Mouse (Mus musculus): ENCODE measurements around the gene Pik3r4. TPM values are rescaled to one million over a fixed set of nuclear protein-coding genes. Genes with fewer than 3 reads are reported as not detected.

The Pik3r4 gene
- polyA plus RNA-seq, 1 experiment from 2014 or later: 22.7 TPM

GRCm38 (mm10) chr9:105670916-105671315 lies 28.1 kb downstream of the Pik3r4 start:
- Histone ChIP-seq H3K4me3 (no peak overlapping the region), H3K27me3 (no peaks in the 10 kb centered on the region), H3K27ac (no peak overlapping the region), H3K4me1 (no peaks in the 10 kb centered on the region), H3K4me2 (replicated peaks) (no peak overlapping the region), H3K9me3 (no peaks in the 10 kb centered on the region), H3K36me3 (peaks cover 59% of the 10 kb centered on the region), H3K9ac (no peak overlapping the region)
- WGBS: 93% methylated on average over 4 of the region's 4 CpGs
- no peak for ATAC-seq (ENCODE audit: low FRiP score, low read depth)

GRCm38 (mm10) chr9:105672032-105672431 lies 29.3 kb downstream of the Pik3r4 start:
- Histone ChIP-seq H3K9me3 (no peaks in the 10 kb centered on the region), H3K36me3 (peaks cover 64% of the 10 kb centered on the region), H3K4me1 (no peaks in the 10 kb centered on the region), H3K9ac (no peak overlapping the region), H3K27ac (no peak overlapping the region), H3K4me2 (replicated peaks) (no peak overlapping the region), H3K4me3 (no peak overlapping the region), H3K27me3 (no peaks in the 10 kb centered on the region)
- 73% methylated on average over 2 of the region's 2 CpGs for WGBS
- ATAC-seq (ENCODE audit: low FRiP score, low read depth): no peak

GRCm38 (mm10) chr9:105675941-105676340 lies 33.2 kb downstream of the Pik3r4 start:
- Histone ChIP-seq H3K27me3 (no peaks in the 10 kb centered on the region), H3K27ac (no peak overlapping the region), H3K4me1 (no peaks in the 10 kb centered on the region), H3K9me3 (no peaks in the 10 kb centered on the region), H3K4me2 (replicated peaks) (no peak overlapping the region), H3K9ac (no peak overlapping the region), H3K4me3 (no peak overlapping the region), H3K36me3 (peaks cover 67% of the 10 kb centered on the region)
- 88% methylated on average over 11 of the region's 11 CpGs for WGBS
- no peak for ATAC-seq (ENCODE audit: low FRiP score, low read depth)

GRCm38 (mm10) chr9:105681386-105681785 lies 38.6 kb downstream of the Pik3r4 start:
- Histone ChIP-seq H3K36me3 (peaks cover 86% of the 10 kb centered on the region), H3K4me1 (no peaks in the 10 kb centered on the region), H3K9ac (no peak overlapping the region), H3K4me2 (replicated peaks) (no peak overlapping the region), H3K27ac (no peak overlapping the region), H3K9me3 (no peaks in the 10 kb centered on the region), H3K4me3 (no peak overlapping the region), H3K27me3 (no peaks in the 10 kb centered on the region)
- WGBS: 93% methylated on average over 7 of the region's 7 CpGs
- ATAC-seq (ENCODE audit: low FRiP score, low read depth): no peak

GRCm38 (mm10) chr9:105684549-105685165 lies 41.9 kb downstream of the Pik3r4 start:
- no peak for ATAC-seq (ENCODE audit: low FRiP score, low read depth)
- WGBS: 92% methylated on average over 13 of the region's 13 CpGs
- H3K36me3 ChIP-seq: peaks cover 84% of the 10 kb centered on the region

GRCm38 (mm10) chr9:105689485-105689884 lies 46.7 kb downstream of the Pik3r4 start:
- H3K36me3 ChIP-seq: peaks cover 53% of the 10 kb centered on the region
- H3K27me3 ChIP-seq: no peaks in the 10 kb centered on the region
- H3K9me3 ChIP-seq: no peaks in the 10 kb centered on the region
- no peak overlapping the region for H3K4me3 ChIP-seq
- H3K4me1 ChIP-seq: no peaks in the 10 kb centered on the region
- no peak for ATAC-seq (ENCODE audit: low FRiP score, low read depth)
- no peak overlapping the region for H3K9ac ChIP-seq
- no peak overlapping the region for H3K27ac ChIP-seq
- 67% methylated on average over 7 of the region's 7 CpGs for WGBS
- H3K4me2 ChIP-seq (replicated peaks): no peak overlapping the region

More at GRCm38 (mm10) chr9:105684549-105685165, 41.9 kb downstream of the Pik3r4 start:
- no peaks in the 10 kb centered on the region for H3K9me3 ChIP-seq
- H3K4me1 ChIP-seq: no peaks in the 10 kb centered on the region
- H3K9ac ChIP-seq: no peak overlapping the region
- no peak overlapping the region for H3K4me3 ChIP-seq
- no peak overlapping the region for H3K27ac ChIP-seq
- no peak overlapping the region for H3K4me2 ChIP-seq (replicated peaks)
- no peaks in the 10 kb centered on the region for H3K27me3 ChIP-seq

GRCm38 (mm10) chr9:105692472-105692871 lies 49.7 kb downstream of the Pik3r4 start:
- no peak overlapping the region for H3K27ac ChIP-seq
- H3K4me1 ChIP-seq: no peaks in the 10 kb centered on the region
- 95% methylated on average over 14 of the region's 14 CpGs for WGBS
- no peaks in the 10 kb centered on the region for H3K27me3 ChIP-seq
- H3K36me3 ChIP-seq: peaks cover 23% of the 10 kb centered on the region
- no peak overlapping the region for H3K4me3 ChIP-seq
- no peak for ATAC-seq (ENCODE audit: low FRiP score, low read depth)
- H3K4me2 ChIP-seq (replicated peaks): no peak overlapping the region
- H3K9ac ChIP-seq: no peak overlapping the region
- no peaks in the 10 kb centered on the region for H3K9me3 ChIP-seq

- Histone ChIP-seq H3K27ac (no peak overlapping the region), H3K27me3 (no peaks in the 10 kb centered on the region), H3K36me3 (peaks cover 17% of the 10 kb centered on the region), H3K9me3 (no peaks in the 10 kb centered on the region), H3K4me1 (peaks cover 5% of the 10 kb centered on the region; the same call in 1 of the 2 replicates), H3K4me3 (no peak overlapping the region), H3K9ac (no peak overlapping the region), H3K4me2 (replicated peaks) (no peak overlapping the region)
- ATAC-seq (ENCODE audit: low FRiP score, low read depth): no peak
- 89% methylated on average over 9 of the region's 9 CpGs for whole genome bisulfite sequencing
Measured at GRCm38 (mm10) chr9:105693056-105693455, 50.3 kb downstream of the Pik3r4 start.

GRCm38 (mm10) chr9:105693854-105694253 lies 51.1 kb downstream of the Pik3r4 start:
- peak; percentile 69 for ATAC-seq (ENCODE audit: low FRiP score, low read depth)
- H3K4me2 ChIP-seq (replicated peaks): no peak overlapping the region

GRCm38 (mm10) chr9:105696818-105697564 lies 54.2 kb downstream of the Pik3r4 start:
- Histone ChIP-seq H3K4me3 (no peak overlapping the region), H3K4me2 (replicated peaks) (no peak overlapping the region), H3K9me3 (no peaks in the 10 kb centered on the region), H3K4me1 (peaks cover 16% of the 10 kb centered on the region), H3K36me3 (no peaks in the 10 kb centered on the region), H3K27ac (no peak overlapping the region), H3K27me3 (no peaks in the 10 kb centered on the region), H3K9ac (no peak overlapping the region)
- WGBS: 90% methylated on average over 7 of the region's 7 CpGs
- no peak for ATAC-seq (ENCODE audit: low FRiP score, low read depth)

More at GRCm38 (mm10) chr9:105693854-105694253, 51.1 kb downstream of the Pik3r4 start:
- Histone ChIP-seq H3K9ac (no peak overlapping the region), H3K27ac (no peak overlapping the region), H3K4me1 (peaks cover 13% of the 10 kb centered on the region), H3K36me3 (peaks cover 9% of the 10 kb centered on the region), H3K9me3 (no peaks in the 10 kb centered on the region), H3K27me3 (no peaks in the 10 kb centered on the region), H3K4me3 (no peak overlapping the region)
- 3% methylated on average over 5 of the region's 5 CpGs for WGBS

GRCm38 (mm10) chr9:105697764-105698396 lies 55.1 kb downstream of the Pik3r4 start:
- Histone ChIP-seq H3K9ac (no peak overlapping the region), H3K4me2 (replicated peaks) (no peak overlapping the region), H3K27ac (peak overlapping the region; percentile 28; the same call in 1 of the 2 replicates), H3K4me1 (peaks cover 16% of the 10 kb centered on the region), H3K27me3 (no peaks in the 10 kb centered on the region), H3K36me3 (no peaks in the 10 kb centered on the region), H3K4me3 (no peak overlapping the region), H3K9me3 (no peaks in the 10 kb centered on the region)
- no peak for ATAC-seq (ENCODE audit: low FRiP score, low read depth)
- WGBS: 59% methylated on average over 9 of the region's 9 CpGs

- Histone ChIP-seq H3K36me3 (no peaks in the 10 kb centered on the region), H3K4me1 (peaks cover 16% of the 10 kb centered on the region), H3K27ac (no peak overlapping the region), H3K4me3 (no peak overlapping the region), H3K9ac (no peak overlapping the region), H3K9me3 (no peaks in the 10 kb centered on the region), H3K4me2 (replicated peaks) (no peak overlapping the region), H3K27me3 (no peaks in the 10 kb centered on the region)
- WGBS: 64% methylated on average over 6 of the region's 6 CpGs
- peak; percentile 63 for ATAC-seq (ENCODE audit: low FRiP score, low read depth)
Measured at GRCm38 (mm10) chr9:105700702-105701101, 57.9 kb downstream of the Pik3r4 start.
